Comparison of ENCODE assay signal across 27 mouse cellular contexts in genomic region chr6:135060728-135061127, GRCm38 (mm10). TPM values are rescaled to one million over a fixed set of nuclear protein-coding genes. Genes with fewer than 3 reads are reported as not detected.
"Had no signal": no experiment of that assay in that cellular context is flagged by ENCODE, and none has a peak within 500 bp of the region (broad histone marks: within the 10 kb centered on the region; RNA-seq: fewer than 3 reads in every experiment).

No protein-coding gene starts in this region.

- H3K9ac ChIP-seq: kidney, embryonic 15.5 days; liver, embryonic 13.5 days; lung, embryonic 14.5 days; midbrain, embryonic 12.5 days; midbrain, embryonic 15.5 days; neural tube, embryonic 13.5 days had no signal

- H3K27ac ChIP-seq: kidney, embryonic 15.5 days; left cerebral cortex, adult 2 months; liver, embryonic 13.5 days; midbrain, embryonic 12.5 days; midbrain, embryonic 15.5 days; neural tube, embryonic 13.5 days had no signal

- ATAC-seq: midbrain, embryonic 15.5 days had no signal

- H3K36me3 ChIP-seq: kidney, embryonic 15.5 days; liver, embryonic 13.5 days; midbrain, embryonic 12.5 days; midbrain, embryonic 15.5 days; neural tube, embryonic 13.5 days had no signal

- H3K4me3 ChIP-seq: kidney, embryonic 15.5 days; left cerebral cortex, adult 2 months; liver, embryonic 13.5 days; midbrain, embryonic 12.5 days; midbrain, embryonic 15.5 days; myocyte; neural tube, embryonic 13.5 days had no signal

- H3K4me2 ChIP-seq: kidney, embryonic 15.5 days; liver, embryonic 13.5 days; lung, embryonic 14.5 days; midbrain, embryonic 12.5 days; midbrain, embryonic 15.5 days; neural tube, embryonic 13.5 days had no signal

- H3K27me3 ChIP-seq: kidney, embryonic 15.5 days had no signal

- H3K9me3 ChIP-seq: kidney, embryonic 15.5 days; liver, embryonic 13.5 days; midbrain, embryonic 12.5 days; midbrain, embryonic 15.5 days; neural tube, embryonic 13.5 days had no signal

- DNase-seq: kidney, adult 11 months; kidney, adult 8-10 months; kidney, postnatal 10 days; kidney, postnatal 36 days; layer of hippocampus, postnatal 36 days; liver, embryonic 13.5 days; lung, embryonic 14.5 days; lung, postnatal 14 days; lung, postnatal 4 days; retina, postnatal 1 day; right cerebral cortex, postnatal 25 days; thymus, adult 2 months; thymus, postnatal 14 days had no signal

RNA-seq across cellular contexts. Expression of gene Gprc5a, which starts 4.7 kb away (rescaled TPM):
- total RNA-seq: liver, adult 2 months; megakaryocyte progenitor cell, adult 5-6 weeks had no signal

RNA-seq across cellular contexts. Expression of gene Gprc5d, which starts 57.4 kb away (rescaled TPM):
- total RNA-seq: layer of hippocampus, postnatal 10 days; layer of hippocampus, postnatal 36 days; left cerebral cortex, postnatal 10 days; left cerebral cortex, postnatal 36 days; liver, adult 2 months; megakaryocyte progenitor cell, adult 5-6 weeks; megakaryocyte-erythroid progenitor cell, adult 5-6 weeks; neutrophil, adult 5-6 weeks had no signal
- polyA plus RNA-seq: kidney, embryonic 15.5 days; limb, embryonic 11.5 days; lung, embryonic 14.5 days; midbrain, embryonic 15.5 days; neural tube, embryonic 13.5 days had no signal
